Mouse (Mus musculus) forebrain, postnatal 0 days (tissue): ENCODE measurements around the gene Sost. TPM values are rescaled to one million over a fixed set of nuclear protein-coding genes. Genes with fewer than 3 reads are reported as not detected.

ENCODE experiments used
- ATAC-seq: fragments of 200-750 bp; cut with Nextera tagmentation; 2 replicates; pipeline ENCODE4 v1.8.0; 2017; ENCODE audit warnings: mild to moderate bottlenecking, moderate library complexity
- DNase-seq: peaks from one replicate; pipeline ENCODE4 v3.0.0-alpha.2; 2015
- H3K27ac ChIP-seq: fragments of 300-500 bp; sonication (generic); 2 replicates; pipeline ENCODE4 v1.5.1; 2014; ENCODE audit warnings: low read depth, mild to moderate bottlenecking, antibody characterized with exemption, low read length, moderate library complexity, mixed read lengths
- H3K27me3 ChIP-seq: fragments of 300-500 bp; sonication (generic); 2 replicates; pipeline ENCODE4 v1.6.1; 2014; ENCODE audit warnings: mild to moderate bottlenecking, low read length, mixed read lengths; ENCODE audit not compliant: insufficient read depth
- H3K36me3 ChIP-seq: fragments of 300-500 bp; sonication (generic); 2 replicates; pipeline ENCODE4 v1.6.1; 2014; ENCODE audit warnings: mild to moderate bottlenecking, moderate library complexity; ENCODE audit not compliant: insufficient read depth
- H3K4me1 ChIP-seq: fragments of 300-500 bp; sonication (generic); 2 replicates; pipeline ENCODE4 v1.6.1; 2014; ENCODE audit warnings: antibody characterized with exemption; ENCODE audit not compliant: insufficient read depth
- H3K4me2 ChIP-seq: fragments of 300-500 bp; sonication (generic); 2 replicates; pipeline ENCODE4 v1.6.1; 2014; ENCODE audit warnings: low read depth, mild to moderate bottlenecking, moderate library complexity
- H3K4me3 ChIP-seq: fragments of 300-500 bp; sonication (generic); 2 replicates; pipeline ENCODE4 v1.5.1; 2014; ENCODE audit warnings: low read depth, low read length, mixed read lengths
- H3K9ac ChIP-seq: fragments of 300-500 bp; sonication (generic); 2 replicates; pipeline ENCODE4 v1.6.1; 2014; ENCODE audit warnings: mild to moderate bottlenecking
- H3K9me3 ChIP-seq: fragments of 300-500 bp; sonication (generic); 2 replicates; pipeline ENCODE4 v1.6.1; 2016; ENCODE audit warnings: low read length
- CTCF ChIP-seq: sonication (generic); IDR thresholded peaks from 2 replicates; pipeline ENCODE4 v1.5.1; 2016; ENCODE audit warnings: antibody characterized with exemption, control low read depth, low read depth
- whole genome bisulfite sequencing: fragments of 180-500 bp; shearing (Covaris S2); extraction: QIAGEN DNeasy Blood & Tissue Kit; methylation state at CpG from one replicate; pipeline ENCODE4 v1.1.7; 2014; 5-methylcytosine and 5-hydroxymethylcytosine counted together
- polyA plus RNA-seq: library from polyadenylated mRNA; unstranded; fragments of >200 nt; fragmentation: Nextera tagmentation; extraction: Ambion mirVana; gene quantifications from 2 replicates; pipeline ENCODE4 v1.2.1, GENCODE M21; 2015
- total RNA-seq: library from RNA; depleted of rRNA; stranded (reverse); fragments of >200 nt; gene quantifications from 2 replicates; pipeline ENCODE4 v1.2.3, GENCODE M21; 2014; rRNA removed

Sost gene
- 0.31 TPM in 1 of 2 replicates, not detected in the other for total RNA-seq
- not detected in 2 replicates for polyA plus RNA-seq

DNA sequence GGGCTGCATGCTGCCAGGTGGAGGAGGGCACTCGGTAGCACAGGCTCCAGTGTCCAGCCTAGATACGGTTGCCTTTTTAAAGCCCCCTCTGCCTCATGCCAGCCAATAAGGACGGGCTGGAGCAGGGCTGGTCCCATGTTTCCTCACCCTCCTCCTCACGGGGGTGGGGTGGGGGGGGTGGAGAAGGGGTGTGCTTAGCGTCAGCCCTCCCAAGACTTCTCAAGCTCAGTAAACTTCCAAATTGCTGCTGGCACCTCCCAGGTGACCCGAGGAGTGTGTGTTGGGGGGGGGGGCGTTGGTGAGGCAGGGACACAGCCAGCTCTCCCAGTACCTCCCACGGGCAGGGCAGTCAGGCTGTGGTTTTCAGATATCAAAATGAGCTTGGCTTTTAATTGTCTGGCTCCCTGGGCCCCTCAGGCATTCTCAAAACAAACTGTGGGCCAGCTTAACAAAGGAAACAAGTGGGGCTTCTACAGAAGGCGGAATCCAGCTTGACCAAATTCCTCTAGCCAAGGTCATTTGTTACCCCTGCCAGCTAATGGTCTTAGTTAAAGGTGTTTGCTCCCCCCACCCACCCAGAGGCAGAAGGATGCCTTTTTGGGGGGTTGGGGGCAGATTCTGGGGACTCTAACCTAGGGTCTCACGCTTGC lies at the start of gene Sost:
Gene Sost (minus strand): TSS at position 51 of the 650 bp plus-strand sequence.
- no peak within 1 kb of the TSS for H3K27ac ChIP-seq
- H3K4me1 ChIP-seq: peaks cover 6% of the 10 kb centered on the region; the same call in 1 of the 2 replicates
- peaks cover 41% of the 10 kb centered on the region for H3K27me3 ChIP-seq
- no peak within 1 kb of the TSS for H3K4me3 ChIP-seq
- H3K9ac ChIP-seq: no peak within 1 kb of the TSS
- no peak for TF ChIP-seq CTCF
- WGBS: 20% methylated on average over 10 of the region's 10 CpGs
- H3K9me3 ChIP-seq: no peaks in the 10 kb centered on the region
- ATAC-seq: no peak
- no peaks in the 10 kb centered on the region for H3K36me3 ChIP-seq
- H3K4me2 ChIP-seq: no peak within 1 kb of the TSS
- DNase-seq: no peak

DNA sequence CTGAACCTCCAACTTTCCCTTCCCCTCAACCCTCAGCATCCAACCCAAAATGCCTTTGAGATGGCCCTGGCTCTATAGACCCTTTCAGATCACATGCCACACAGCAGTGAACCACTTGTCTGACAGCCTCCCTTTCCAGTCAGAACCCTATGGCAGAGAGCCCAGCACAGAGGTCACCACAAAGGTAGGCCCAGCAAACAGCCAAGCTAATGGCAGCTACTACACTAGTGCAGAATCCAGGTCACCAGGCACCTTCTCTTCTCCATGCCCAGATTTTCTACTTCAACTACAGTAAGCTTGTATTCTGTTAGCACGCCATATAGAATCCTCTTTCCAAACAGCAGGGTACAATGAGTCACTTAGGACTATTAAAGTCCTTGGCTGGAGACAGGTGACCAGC lies 49.3 kb upstream of the Sost start:
- Histone ChIP-seq H3K36me3 (peaks cover 37% of the 10 kb centered on the region), H3K9me3 (no peaks in the 10 kb centered on the region), H3K27ac (no peak overlapping the region), H3K4me1 (no peaks in the 10 kb centered on the region), H3K4me2 (no peak overlapping the region), H3K9ac (no peak overlapping the region), H3K27me3 (no peaks in the 10 kb centered on the region), H3K4me3 (no peak overlapping the region)
- no peak for TF ChIP-seq CTCF
- ATAC-seq: no peak
- DNase-seq: no peak
- WGBS: 86% methylated on average over 1 of the region's 1 CpGs

DNA sequence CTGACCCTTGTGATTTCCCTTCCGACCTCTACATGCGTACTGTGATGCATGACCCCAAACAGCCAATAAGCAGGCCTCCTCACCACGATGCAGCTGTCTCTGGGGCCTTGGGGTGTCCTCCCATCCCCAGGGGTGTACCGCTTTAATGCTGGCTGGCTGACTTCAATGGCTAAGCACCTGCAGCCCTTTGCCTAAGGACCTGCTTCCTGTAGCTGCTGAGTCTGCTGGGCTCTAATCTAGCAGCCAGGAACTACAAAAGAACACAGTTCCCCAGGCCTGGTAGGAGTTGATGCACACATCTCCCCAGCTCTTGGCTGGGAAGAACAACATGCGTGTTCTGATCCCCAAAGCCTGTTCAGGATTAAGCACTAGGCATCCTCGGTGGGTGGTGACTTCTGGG lies 48.7 kb upstream of the Sost start:
- ATAC-seq (no peak), DNase-seq (no peak)
- no peak for TF ChIP-seq CTCF
- H3K4me2 ChIP-seq: no peak overlapping the region
- peaks cover 37% of the 10 kb centered on the region for H3K36me3 ChIP-seq
- WGBS: 64% methylated on average over 6 of the region's 6 CpGs
- no peak overlapping the region for H3K27ac ChIP-seq
- H3K9ac ChIP-seq: no peak overlapping the region
- H3K9me3 ChIP-seq: no peaks in the 10 kb centered on the region
- H3K4me3 ChIP-seq: no peak overlapping the region
- H3K27me3 ChIP-seq: no peaks in the 10 kb centered on the region
- H3K4me1 ChIP-seq: no peaks in the 10 kb centered on the region

DNA sequence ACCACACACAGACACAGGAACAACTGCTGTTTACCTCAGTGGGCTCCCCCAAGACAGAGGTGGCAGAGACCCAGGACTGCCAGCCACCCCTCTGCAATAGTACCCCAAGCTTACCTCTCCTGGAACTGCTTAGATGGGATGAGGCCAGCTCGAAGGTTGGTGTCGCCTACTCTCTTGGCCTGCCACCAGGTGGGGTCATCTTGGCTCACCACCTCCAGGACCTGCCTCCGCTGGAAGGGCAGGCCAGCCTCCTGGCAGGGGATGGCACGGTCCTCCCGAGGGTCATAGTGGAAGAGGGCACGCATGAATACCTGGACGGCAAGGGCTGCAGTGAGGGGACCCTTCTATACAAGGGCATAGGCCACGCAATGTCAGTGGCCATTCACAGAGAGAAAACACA lies 46.4 kb upstream of the Sost start:
- WGBS: 90% methylated on average over 8 of the region's 8 CpGs
- ATAC-seq (no peak), DNase-seq (no peak)
- no peak overlapping the region for H3K4me2 ChIP-seq
- H3K9ac ChIP-seq: no peak overlapping the region
- no peaks in the 10 kb centered on the region for H3K27me3 ChIP-seq
- H3K27ac ChIP-seq: no peak overlapping the region
- H3K9me3 ChIP-seq: no peaks in the 10 kb centered on the region
- no peaks in the 10 kb centered on the region for H3K4me1 ChIP-seq
- peaks cover 49% of the 10 kb centered on the region for H3K36me3 ChIP-seq
- no peak overlapping the region for H3K4me3 ChIP-seq
- TF ChIP-seq CTCF: no peak

DNA sequence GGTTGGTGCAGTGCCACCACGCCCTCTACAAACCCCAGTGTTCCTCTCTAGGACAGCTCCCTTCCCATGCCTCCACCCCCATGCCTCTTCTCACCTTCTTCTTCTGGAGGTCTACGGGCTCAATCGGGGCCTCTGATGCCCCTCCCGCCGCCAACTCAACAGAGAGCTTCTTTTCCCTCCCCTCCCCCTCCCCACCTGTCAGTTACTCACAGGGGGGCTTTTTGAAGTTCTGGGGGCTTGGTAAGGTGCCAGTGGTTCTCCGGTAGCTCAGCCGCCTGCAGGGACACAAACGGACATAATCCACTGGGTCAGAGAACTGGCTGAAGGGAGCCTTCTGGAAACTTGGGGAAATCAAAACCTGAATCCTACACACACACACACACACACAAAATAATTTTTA lies 44.7 kb upstream of the Sost start:
- WGBS: 54% methylated on average over 8 of the region's 8 CpGs
- no peak for TF ChIP-seq CTCF
- no peak overlapping the region for H3K4me2 ChIP-seq
- H3K27ac ChIP-seq: no peak overlapping the region
- no peak overlapping the region for H3K4me3 ChIP-seq
- H3K4me1 ChIP-seq: no peaks in the 10 kb centered on the region
- peaks cover 58% of the 10 kb centered on the region for H3K36me3 ChIP-seq
- H3K27me3 ChIP-seq: no peaks in the 10 kb centered on the region
- no peak for ATAC-seq
- no peak overlapping the region for H3K9ac ChIP-seq
- DNase-seq: no peak
- H3K9me3 ChIP-seq: no peaks in the 10 kb centered on the region

DNA sequence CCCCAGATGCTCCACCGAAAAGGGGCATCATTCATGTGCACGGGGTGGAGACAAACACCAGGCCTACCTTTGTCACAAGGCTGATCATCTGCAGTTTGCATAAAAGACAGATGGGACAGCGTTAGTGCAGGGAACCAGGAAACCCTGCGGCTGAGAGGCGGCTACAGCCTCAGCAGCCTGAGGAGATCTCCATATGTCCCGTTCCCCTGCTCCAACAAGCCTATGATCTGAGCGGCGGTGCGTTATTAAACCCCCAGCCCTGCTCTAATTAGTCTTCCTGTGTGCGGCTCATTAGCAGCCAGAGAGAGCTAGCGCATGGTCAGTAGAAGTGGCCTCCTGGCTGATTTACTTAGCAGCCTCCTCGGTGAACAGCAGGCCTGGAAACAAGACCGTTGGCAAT lies 43.3 kb upstream of the Sost start:
- no peaks in the 10 kb centered on the region for H3K4me1 ChIP-seq
- H3K27me3 ChIP-seq: no peaks in the 10 kb centered on the region
- no peak overlapping the region for H3K4me2 ChIP-seq
- DNase-seq: peak; percentile 46
- 29% methylated on average over 13 of the region's 13 CpGs for WGBS
- H3K36me3 ChIP-seq: peaks cover 55% of the 10 kb centered on the region
- no peak overlapping the region for H3K4me3 ChIP-seq
- no peaks in the 10 kb centered on the region for H3K9me3 ChIP-seq
- H3K9ac ChIP-seq: no peak overlapping the region
- no peak for TF ChIP-seq CTCF
- ATAC-seq: peak; percentile 66
- H3K27ac ChIP-seq: peak overlapping the region; percentile 16; the same call in 1 of the 2 replicates

DNA sequence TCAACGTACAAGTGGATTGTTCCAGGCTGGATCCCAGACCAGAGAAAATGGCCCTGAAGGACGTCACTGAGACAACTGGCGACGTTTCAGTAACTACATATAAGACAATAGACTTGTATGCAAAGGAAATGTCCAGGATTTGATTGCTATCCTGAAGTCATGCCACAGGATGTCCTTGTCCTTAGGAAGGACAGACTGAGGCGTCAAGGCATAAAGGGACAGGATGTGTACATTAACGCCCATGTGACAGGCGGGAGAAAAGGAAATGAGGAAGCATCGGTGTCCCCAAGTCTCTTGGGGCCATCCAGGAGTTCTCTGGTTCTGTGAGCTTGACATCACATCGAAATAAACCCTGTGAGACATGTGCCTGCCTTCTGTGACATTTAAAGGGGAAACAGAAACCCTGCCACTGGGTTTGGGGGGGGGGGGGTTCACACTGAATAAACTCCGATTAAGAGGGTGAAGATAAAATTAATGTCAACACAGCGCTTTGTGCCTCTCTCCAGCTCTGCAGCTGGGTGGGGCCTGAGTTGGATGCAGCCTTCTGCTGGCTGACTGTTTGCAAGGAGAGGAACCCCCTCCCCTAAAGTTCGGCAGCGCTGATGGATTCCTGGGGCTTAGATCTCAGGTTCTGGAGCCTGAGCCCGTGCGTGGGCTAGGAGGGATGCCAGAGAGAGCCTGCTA lies 42.3 kb upstream of the Sost start:
- ATAC-seq (no peak), DNase-seq (no peak)
- H3K4me3 ChIP-seq: no peak overlapping the region
- WGBS: 79% methylated on average over 15 of the region's 15 CpGs
- no peaks in the 10 kb centered on the region for H3K9me3 ChIP-seq
- no peaks in the 10 kb centered on the region for H3K27me3 ChIP-seq
- H3K36me3 ChIP-seq: peaks cover 65% of the 10 kb centered on the region
- no peak overlapping the region for H3K27ac ChIP-seq
- no peak for TF ChIP-seq CTCF
- H3K9ac ChIP-seq: no peak overlapping the region
- no peaks in the 10 kb centered on the region for H3K4me1 ChIP-seq
- H3K4me2 ChIP-seq: no peak overlapping the region
